Mouse (Mus musculus) left cerebral cortex, postnatal 25 days (tissue): ENCODE results near the gene Snx9. TPM values are rescaled to one million over a fixed set of nuclear protein-coding genes. Genes with fewer than 3 reads are reported as not detected.

Experiments used
- DNase-seq, 2 experiments: peaks; one replicate each; pipeline ENCODE4 v3.0.0; 2022; ENCODE audit warnings: low spot score in 2 of 2, mixed read lengths in 1 of 2
- intact Hi-C: fragments of 180-260 bp; cut with DNase I; formaldehyde crosslinking; loops from one replicate; pipeline ENCODE4 v1.15.1; 2025
- total RNA-seq, 2 experiments: library from RNA; stranded (reverse); gene quantifications; 2 replicates each; pipeline ENCODE4 v1.2.3; 2021

Snx9 gene
- total RNA-seq = 10 to 100 TPM; 13.1 to 13.2 TPM

DNA sequence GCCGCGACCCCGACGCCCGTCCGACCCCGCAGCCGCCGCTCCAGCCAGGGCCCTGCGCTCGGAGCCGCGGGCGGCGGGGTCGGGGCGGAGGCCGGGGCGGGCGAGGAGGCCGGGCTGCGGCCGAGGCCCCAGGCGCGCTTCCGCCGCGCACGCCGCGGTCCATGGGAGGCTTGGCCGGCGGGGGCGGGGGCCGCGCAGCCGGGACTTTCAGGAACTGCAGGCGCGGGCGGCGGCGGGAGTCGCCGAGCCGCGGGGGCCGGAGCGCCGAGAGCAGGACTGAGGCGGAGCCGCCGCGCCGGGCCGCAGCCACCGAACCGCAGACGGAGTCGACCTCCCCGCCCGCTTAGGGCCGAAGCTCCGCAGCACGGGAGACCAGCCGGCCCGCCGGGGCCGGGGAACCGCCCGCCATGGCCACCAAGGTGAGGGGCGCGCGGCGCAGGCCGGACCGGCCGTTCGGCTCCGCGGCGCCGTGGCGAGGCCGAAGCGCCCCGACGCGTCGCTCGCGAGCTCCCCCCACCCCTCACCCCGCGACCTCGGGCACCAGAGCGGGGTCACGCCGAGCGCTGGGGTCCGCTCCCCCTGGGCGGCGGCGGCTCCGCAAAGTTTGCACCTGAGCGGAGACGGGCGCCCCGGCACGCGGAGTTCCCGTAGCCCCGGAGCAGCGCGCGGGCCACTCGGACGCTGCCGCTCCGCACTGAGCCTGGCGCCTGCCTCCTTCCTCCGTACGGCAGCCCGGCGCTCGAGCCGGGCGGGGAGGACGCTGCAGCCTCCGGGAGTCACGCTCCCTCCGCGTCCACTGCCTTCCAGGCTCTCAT lies at the start of gene Snx9:
Snx9 (plus strand) TSS at position 202 of the 815 bp plus-strand sequence.
- intact Hi-C loops = loop anchor here (5.0 kb wide), 1 partner anchor 86 kb away; no protein-coding TSS in a partner anchor

GRCm38 (mm10) chr17:5792164-5792791 lies 48.9 kb upstream of the Snx9 start:
- no peak for DNase-seq
- intact Hi-C loops = no loop called here

More for the DNA sequence above, at the start of gene Snx9:
- DNase-seq = peak; percentile 54 to 69

DNA sequence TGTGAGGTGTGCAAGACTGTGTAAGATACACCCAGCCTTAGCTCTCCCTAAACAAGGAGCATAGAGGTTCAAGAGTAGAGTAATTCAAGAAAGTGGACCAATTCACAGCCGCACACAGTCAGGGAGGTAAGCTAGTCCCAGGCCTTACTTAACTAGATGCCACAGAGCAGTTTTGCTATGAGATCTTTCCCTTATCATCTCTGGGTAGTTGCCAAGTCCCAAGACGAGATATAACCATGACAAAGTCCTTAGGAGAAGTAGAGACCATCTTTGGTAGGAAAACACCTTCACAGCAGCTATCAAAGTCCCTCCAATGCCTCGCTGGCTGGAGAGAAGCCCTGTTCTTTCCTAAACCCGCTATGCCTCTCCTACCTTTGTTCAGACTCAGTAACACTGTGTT lies 47.5 kb upstream of the Snx9 start:
- DNase-seq = no peak
- intact Hi-C loops = no loop called here

DNA sequence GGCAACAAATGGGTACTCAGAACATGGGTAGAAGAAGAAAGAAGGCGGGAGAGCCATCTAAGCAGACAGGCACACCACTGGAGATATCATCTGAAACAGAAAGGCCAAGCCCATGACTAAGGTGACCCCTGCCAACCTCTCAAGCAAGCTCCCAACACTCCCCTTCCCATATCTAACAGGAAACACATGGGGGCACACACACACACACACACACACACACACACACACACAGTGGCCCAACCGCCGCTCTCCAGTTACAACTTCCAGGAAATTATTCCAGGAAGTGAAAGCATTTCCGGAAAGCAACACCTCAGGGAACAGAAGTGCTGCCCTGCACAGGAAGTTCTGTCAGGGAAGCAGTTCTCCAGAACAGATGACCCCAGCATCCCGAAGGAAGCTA lies 46.9 kb upstream of the Snx9 start:
- intact Hi-C loops = no loop called here
- no peak for DNase-seq

DNA sequence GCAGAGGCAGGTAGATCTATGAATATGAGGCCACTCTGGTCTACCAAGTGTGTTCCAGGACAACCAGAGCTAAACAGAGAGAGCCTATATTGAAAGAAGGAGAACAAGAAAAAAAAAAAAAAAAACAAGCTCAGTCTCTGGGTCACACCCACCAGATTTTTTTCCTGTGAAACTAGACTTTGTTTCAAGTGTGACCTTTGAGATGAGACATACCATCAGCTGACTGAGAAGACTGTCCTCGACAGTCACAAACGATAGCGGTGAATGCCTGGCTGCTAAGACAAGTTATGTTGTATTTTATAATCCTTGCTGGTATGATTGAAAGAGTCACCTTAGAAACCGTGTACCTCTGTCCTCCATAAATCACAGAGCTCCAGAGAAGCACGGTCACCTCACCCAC lies 45.8 kb upstream of the Snx9 start:
- DNase-seq = no peak
- intact Hi-C loops = loop anchor here (5.0 kb wide), 1 partner anchor 227 kb away; no protein-coding TSS in a partner anchor

GRCm38 (mm10) chr17:5795878-5796277 lies 45.3 kb upstream of the Snx9 start:
- DNase-seq = peak; percentile 81 to 91
- intact Hi-C loops = loop anchor here (1.0 to 5.0 kb wide), 3 partner anchors 94 to 226 kb away; no protein-coding TSS in a partner anchor

DNA sequence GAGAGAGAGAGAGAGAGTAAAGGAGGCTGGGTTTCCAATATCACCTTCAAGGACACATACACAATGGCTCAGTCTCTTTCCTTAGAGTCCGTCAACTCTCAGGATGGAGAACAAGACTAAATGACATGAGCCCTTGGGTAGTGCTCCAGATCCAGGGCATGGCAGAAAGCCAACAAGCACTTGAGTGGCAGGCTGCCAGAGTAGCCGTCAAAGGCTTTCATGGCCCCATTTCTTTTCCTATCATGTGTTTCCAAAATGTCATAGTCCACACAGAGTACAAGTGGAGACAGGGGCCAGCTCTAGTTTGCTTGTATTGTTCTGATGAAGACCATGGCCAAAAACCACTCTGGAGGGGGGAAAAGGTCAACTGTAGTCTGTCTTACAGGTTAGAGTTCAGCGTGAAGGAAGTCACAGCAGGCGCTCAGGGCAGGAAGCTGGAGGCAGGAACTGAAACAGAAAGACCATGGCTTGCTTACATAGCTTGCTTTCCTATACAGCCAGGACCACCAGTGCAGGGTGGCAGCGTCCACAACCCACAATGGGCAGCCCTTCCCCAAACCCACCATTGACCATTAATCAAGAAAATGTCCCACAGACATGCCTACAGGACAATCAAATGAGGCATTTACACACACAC lies 43.9 kb upstream of the Snx9 start:
- intact Hi-C loops = loop anchor here (5.0 kb wide), 1 partner anchor 225 kb away; no protein-coding TSS in a partner anchor
- no peak for DNase-seq

DNA sequence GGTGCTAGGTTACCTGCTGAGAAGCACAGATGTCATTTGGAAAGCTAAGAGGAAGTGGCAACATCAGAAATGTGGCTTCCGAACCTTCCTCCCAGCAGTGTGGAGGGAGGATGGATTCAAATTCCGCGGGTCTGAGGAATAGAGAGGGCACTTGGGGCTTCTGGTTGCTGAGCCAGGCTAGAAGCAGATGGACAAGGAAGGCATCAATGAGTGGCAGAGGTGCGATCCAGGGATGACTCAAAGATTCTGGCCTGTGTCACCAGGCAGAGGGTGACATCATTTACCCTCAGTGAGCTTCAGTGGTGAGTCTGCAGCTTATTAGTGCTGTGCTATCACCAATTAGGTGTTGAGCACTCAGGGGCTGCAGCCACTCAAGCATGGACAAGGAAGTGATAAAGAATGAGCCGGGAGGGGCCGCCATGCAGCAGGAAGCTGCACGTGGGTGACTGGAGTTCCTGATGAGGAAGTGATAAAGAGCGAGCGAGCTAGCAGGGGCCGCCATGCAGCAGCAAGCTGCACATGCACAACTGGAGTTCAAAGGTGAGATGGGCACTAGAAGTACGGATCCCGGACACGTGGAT lies 42.8 kb upstream of the Snx9 start:
- DNase-seq = no peak
- intact Hi-C loops = loop anchor here (5.0 kb wide), 1 partner anchor 224 kb away; no protein-coding TSS in a partner anchor

DNA sequence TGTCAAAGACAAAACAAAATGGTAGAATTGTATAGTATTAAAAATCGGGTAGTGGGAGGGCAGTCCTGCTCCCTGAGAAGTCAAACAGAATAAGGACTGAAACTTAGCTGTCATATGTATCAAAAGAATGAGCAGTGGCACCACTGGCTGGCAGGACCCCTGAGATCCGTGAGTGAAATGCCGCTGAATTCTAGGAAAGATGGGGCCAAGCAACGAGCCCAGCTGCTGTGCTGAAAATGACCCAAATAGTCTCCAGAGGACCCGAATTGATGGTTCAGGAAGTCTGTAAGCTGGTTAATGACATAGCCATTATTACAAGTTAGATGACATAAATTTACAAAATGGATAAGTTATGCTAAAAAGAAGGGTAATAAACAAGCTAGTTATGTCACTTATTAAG lies 42.2 kb upstream of the Snx9 start:
- intact Hi-C loops = loop anchor here (5.0 kb wide), 1 partner anchor 223 kb away; no protein-coding TSS in a partner anchor
- no peak for DNase-seq

- intact Hi-C loops = loop anchor here (5.0 kb wide), 1 partner anchor 223 kb away; no protein-coding TSS in a partner anchor
- no peak for DNase-seq
Observed at GRCm38 (mm10) chr17:5799396-5800021, 41.6 kb upstream of the Snx9 start.

- intact Hi-C loops = no loop called here
- no peak for DNase-seq
Observed at GRCm38 (mm10) chr17:5800254-5800653, 40.9 kb upstream of the Snx9 start.

DNA sequence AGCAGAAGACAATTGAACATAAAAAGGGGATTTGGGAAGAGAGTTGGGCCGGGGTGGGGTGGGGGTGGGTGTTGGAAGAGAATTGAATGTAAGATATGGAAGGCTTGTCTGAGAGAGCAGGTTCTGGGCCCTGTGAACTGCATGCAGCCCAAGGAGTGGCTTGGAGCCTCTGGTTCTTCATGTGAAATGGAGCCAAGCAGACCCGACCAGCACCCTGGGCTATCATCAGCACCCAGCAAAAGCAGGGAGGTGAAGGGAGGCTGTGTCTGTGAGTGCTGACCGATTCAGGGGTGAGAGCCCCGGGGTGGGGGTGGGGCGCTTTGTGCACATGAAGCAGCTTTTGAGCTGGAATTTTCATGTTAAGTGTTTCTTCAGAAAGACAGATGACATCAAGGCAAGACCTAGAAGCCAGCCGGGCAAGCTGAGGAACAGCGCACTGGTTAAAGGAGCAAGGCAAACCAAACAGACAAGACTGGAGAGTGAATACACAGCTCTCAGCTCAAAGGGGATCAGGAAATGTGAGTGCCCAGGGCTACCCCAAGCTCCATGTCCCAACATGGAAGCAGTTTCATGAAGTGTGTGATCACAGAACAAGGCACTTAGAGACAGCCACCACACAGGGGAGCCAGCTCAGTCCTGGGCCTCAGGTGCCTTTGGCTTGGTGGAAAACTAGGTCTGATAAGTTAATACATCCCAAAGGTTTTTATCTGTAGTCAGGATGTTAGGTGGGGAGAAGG lies 40.1 kb upstream of the Snx9 start:
- intact Hi-C loops = no loop called here
- DNase-seq = no peak

DNA sequence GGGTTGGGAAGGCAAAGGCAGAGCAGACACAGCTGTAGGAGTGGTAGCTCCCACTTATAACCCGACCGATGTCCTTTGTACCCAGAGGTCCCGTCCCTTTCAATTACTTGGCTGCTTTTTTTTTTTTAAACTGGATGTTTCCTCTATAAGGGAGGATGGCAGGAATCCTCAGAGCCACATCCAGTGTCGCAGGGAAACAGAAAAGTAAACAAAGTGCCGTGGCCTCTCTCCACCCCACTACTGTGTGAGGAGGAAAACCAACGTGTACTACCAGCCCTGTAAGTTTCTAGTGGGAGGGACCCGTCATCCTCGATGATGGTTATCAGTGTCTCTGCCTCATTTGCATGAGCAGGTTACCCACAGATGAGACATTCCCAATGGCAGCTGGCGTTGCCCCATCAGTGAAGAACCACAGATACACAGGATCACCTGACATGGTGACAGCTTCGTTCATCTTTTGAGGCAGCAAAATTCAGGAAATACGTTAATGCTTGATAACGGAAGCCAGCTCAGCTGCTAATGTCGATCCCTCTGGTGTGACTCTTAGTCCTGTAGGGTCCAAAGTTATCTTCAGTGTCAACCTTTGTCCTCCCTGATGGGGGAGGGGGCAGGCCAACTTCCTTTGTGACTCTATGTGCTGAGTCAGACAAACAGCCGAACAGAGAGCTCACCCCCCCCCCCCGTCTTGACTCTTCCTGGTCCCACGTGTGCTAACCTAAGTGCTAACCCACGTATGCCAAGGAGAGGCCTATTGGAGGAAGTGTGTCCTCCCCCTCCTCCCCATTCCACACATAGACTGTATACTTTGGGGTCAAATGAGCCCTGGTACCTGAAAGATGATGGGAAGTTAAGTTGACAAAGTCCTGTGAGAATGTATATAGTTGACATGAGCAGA lies 39.1 kb upstream of the Snx9 start:
- intact Hi-C loops = no loop called here
- no peak for DNase-seq

DNA sequence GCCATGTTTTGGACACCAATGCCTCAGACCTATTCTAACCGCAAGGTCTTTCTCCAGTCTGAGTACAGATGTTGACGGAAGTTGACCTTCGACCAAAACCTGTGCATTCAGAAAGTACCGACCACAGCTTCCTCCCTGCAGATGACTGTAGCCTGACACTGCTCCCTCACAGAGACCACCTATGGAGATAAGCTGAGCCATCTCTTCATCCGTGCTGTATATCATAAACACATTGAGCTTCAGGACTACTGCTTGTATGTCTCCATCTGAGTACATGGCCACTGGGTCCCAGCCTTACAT lies 38.5 kb upstream of the Snx9 start:
- DNase-seq = no peak
- intact Hi-C loops = no loop called here

- intact Hi-C loops = no loop called here
- DNase-seq = no peak
Observed at GRCm38 (mm10) chr17:5803229-5804012, 37.7 kb upstream of the Snx9 start.

DNA sequence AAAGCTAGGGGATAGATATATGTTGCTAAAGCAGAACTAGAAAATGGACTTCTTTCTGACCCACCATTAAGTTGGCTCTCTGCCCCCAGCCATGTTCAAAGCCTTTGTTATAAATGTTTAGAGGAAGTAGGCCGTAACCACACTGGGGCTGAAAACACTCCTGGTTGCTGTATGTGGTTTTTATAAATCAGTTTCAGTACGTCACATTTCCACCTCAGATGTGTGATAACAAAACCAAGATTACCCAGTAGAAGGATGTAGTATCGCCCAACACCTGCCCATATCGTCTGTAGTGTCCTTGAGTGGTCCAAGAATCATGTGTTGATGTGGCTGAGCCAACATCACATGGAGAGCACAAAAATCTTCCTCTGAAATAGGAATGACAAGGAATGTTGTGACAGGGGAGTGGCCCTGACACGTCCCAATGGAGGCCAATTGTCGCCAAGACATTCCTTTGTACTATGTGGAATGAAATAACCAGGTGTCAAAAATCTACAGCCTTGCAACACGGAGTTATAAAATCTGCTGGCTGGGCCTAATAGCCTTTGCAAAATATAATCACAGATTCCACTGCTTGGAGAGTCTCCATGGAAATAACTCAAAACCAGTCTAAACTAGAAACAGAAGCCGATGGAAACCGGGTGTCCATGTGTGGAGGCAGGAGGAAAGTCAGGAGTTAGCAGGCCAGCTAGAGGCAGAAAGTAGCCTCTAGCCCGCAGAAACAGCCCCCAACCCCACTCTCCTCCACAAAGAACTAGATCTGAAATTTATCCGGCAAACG lies 36.6 kb upstream of the Snx9 start:
- no peak for DNase-seq
- intact Hi-C loops = no loop called here
